Mouse (Mus musculus) subcutaneous adipose tissue, adult 2 months (tissue): ENCODE data around the gene Olfr117. TPM values are rescaled to one million over a fixed set of nuclear protein-coding genes. Genes with fewer than 3 reads are reported as not detected.

Experiments
- polyA plus RNA-seq: library from polyadenylated mRNA; depleted of rRNA; stranded (reverse); fragments of >200 nt; gene quantifications from 2 replicates; pipeline ENCODE4 v1.2.3, GENCODE M21; 2012; ENCODE audit warnings: low replicate concordance; rRNA removed

The Olfr117 gene
- polyA plus RNA-seq = not detected in 2 replicates

DNA sequence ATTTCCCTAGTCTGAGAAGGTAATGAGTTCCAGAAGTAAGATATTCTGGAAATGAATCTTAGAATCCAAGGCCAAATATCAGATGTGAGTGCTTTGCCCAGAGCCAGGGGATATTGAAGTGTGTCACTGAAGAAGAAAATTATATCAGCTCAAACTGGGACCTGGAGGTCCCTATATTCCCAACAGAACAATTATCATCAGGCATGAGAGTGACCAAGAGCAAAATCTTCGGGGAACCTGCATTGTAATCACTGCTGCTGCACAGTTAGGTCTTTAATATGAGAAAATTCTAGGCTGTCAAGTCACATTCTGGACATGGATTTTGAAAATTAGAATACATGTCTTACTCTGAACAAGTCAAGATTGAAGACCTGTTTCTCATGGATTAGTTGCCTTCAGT lies at the start of gene Olfr117:
Gene Olfr117 (minus strand): TSS at position 101 of the 400 bp plus-strand sequence.

DNA sequence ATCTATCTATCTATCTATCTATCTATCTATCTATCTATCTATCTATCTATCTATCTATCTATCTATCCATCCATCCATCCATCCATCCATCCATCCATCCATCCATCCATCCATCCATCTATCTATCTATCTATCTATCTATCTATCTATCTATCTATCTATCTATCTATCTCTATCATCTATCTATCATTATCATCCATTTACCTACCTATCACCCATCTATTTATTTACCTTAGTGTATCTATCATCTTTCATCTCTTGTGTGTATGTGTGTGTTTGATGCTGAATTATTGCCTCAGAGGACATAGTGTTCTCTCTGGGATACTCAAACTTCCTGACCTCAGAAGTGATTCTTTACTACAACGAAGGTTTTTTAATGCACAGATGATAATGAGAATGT lies 32.7 kb upstream of the Olfr117 start, which contains the start of gene Olfr119:
Gene Olfr119 (plus strand): TSS at position 301 of the 400 bp plus-strand sequence.

DNA sequence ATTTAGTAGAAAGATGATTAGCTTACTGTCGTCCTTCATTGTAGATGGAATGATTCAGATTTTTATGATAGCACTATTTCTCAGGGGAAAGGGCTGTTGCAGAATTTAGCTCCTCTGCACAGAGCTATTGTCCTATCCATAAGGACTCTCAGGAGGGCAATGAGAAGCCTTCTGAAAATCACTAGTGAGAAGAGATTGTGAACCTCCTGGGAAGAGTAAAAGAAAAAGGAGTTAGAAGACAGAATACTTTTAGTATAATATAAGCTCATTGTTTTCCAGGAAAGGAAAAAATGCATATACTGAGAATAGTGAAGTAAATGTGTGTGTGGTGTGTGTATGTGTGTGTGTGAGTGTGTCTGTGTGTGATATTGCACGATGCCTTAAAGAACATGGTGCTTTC lies 3.1 kb upstream of the Olfr117 start, which contains the start of gene Olfr118:
Gene Olfr118 (plus strand): TSS at position 301 of the 400 bp plus-strand sequence.

GRCm38 (mm10) chr17:37627009-37627408 lies 36.6 kb downstream of the Olfr117 start, which contains the start of the genes Olfr115 and Olfr116:
Gene Olfr115, minus strand, starts transcription at chr17:37627109.
Gene Olfr116, minus strand, starts transcription at chr17:37627199.

Other genes starting within 250 kb of the Olfr117 start
- gene Olfr108, start 218.3 kb downstream of the Olfr117 start, polyA plus RNA-seq = not detected in 2 replicates
- not detected in 2 replicates for gene Olfr109, start 204.9 kb downstream of the Olfr117 start, polyA plus RNA-seq
- 0.15 and 0.34 TPM in 2 replicates for gene H2-M2, start 180.2 kb downstream of the Olfr117 start, polyA plus RNA-seq
- gene Olfr110, start 171.3 kb downstream of the Olfr117 start, polyA plus RNA-seq = not detected in 2 replicates
- 0.17 TPM in 1 of 2 replicates, not detected in the other for gene Olfr111, start 155.8 kb downstream of the Olfr117 start, polyA plus RNA-seq
- gene Olfr112, start 94.3 kb downstream of the Olfr117 start, polyA plus RNA-seq = not detected in 2 replicates
- not detected in 2 replicates for gene Olfr113, start 86.1 kb downstream of the Olfr117 start, polyA plus RNA-seq
- not detected in 2 replicates for gene Olfr114, start 71.0 kb downstream of the Olfr117 start, polyA plus RNA-seq
- not detected in 2 replicates for gene Olfr115, start 36.7 kb downstream of the Olfr117 start, polyA plus RNA-seq
- not detected in 2 replicates for gene Olfr116, start 36.6 kb downstream of the Olfr117 start, polyA plus RNA-seq
- not detected in 2 replicates for gene Olfr118, start 3.2 kb upstream of the Olfr117 start, polyA plus RNA-seq
- not detected in 2 replicates for gene Olfr119, start 32.8 kb upstream of the Olfr117 start, polyA plus RNA-seq
- gene Olfr120, start 58.0 kb upstream of the Olfr117 start, polyA plus RNA-seq = not detected in 2 replicates
- not detected in 2 replicates for gene Olfr121, start 85.1 kb upstream of the Olfr117 start, polyA plus RNA-seq
- not detected in 2 replicates for gene Olfr122, start 104.8 kb upstream of the Olfr117 start, polyA plus RNA-seq
- not detected in 2 replicates for gene Olfr123, start 129.7 kb upstream of the Olfr117 start, polyA plus RNA-seq
- not detected in 2 replicates for gene Olfr124, start 136.1 kb upstream of the Olfr117 start, polyA plus RNA-seq
- not detected in 2 replicates for gene Olfr125, start 169.2 kb upstream of the Olfr117 start, polyA plus RNA-seq
- gene Olfr126, start 183.7 kb upstream of the Olfr117 start, polyA plus RNA-seq = not detected in 2 replicates
- not detected in 2 replicates for gene Olfr127, start 236.7 kb upstream of the Olfr117 start, polyA plus RNA-seq